Mouse (Mus musculus) hindbrain, embryonic 10.5 days (tissue): ENCODE measurements around the gene Olfr830. TPM values are rescaled to one million over a fixed set of nuclear protein-coding genes. Genes with fewer than 3 reads are reported as not detected.
"Not testable (repeated sequence)": the region's sequence is repeated elsewhere in the genome, so short reads cannot be mapped to it uniquely, and the experiment has no call there.

Source experiments
- DNase-seq: peaks from one replicate; pipeline ENCODE4 v3.0.0-alpha.2; 2017; ENCODE audit warnings: low spot score
- H3K27ac ChIP-seq: fragments of 300-500 bp; sonication (generic); 2 replicates; pipeline ENCODE4 v1.5.1; 2016; ENCODE audit warnings: mild to moderate bottlenecking, moderate library complexity
- H3K27me3 ChIP-seq: fragments of 300-500 bp; sonication (generic); 2 replicates; pipeline ENCODE4 v1.6.1; 2016; ENCODE audit warnings: mild to moderate bottlenecking; ENCODE audit not compliant: poor library complexity, insufficient read depth, severe bottlenecking
- H3K36me3 ChIP-seq: fragments of 300-500 bp; sonication (generic); 2 replicates; pipeline ENCODE4 v1.6.1; 2016; ENCODE audit warnings: mild to moderate bottlenecking, moderate library complexity
- H3K4me1 ChIP-seq: fragments of 300-500 bp; sonication (generic); replicated peaks from 2 replicates; pipeline ENCODE4 v1.6.1; 2016; ENCODE audit warnings: mild to moderate bottlenecking
- H3K4me3 ChIP-seq: fragments of 300-500 bp; sonication (generic); 2 replicates; pipeline ENCODE4 v1.5.1; 2016; ENCODE audit warnings: mild to moderate bottlenecking, moderate library complexity
- H3K9me3 ChIP-seq: fragments of 300-500 bp; sonication (generic); 2 replicates; pipeline ENCODE4 v1.6.1; 2016; ENCODE audit warnings: mild to moderate bottlenecking, moderate library complexity
- WGBS: fragments of 180-500 bp; shearing (Covaris S2); methylation state at CpG from one replicate; pipeline ENCODE4 v1.1.7; 2016; 5-methylcytosine and 5-hydroxymethylcytosine counted together
- polyA plus RNA-seq: library from polyadenylated mRNA; unstranded; fragments of >200 nt; fragmentation: Nextera tagmentation; extraction: Ambion mirVana; gene quantifications from 2 replicates; pipeline ENCODE4 v1.2.1, GENCODE M21; 2016

Olfr830 gene
- polyA plus RNA-seq = not detected in 2 replicates

- DNase-seq = no peak
- H3K27ac ChIP-seq = no peak within 1 kb of the TSS
- no peaks in the 10 kb centered on the region for H3K36me3 ChIP-seq
- H3K4me1 ChIP-seq = no peaks in the 10 kb centered on the region
- no peaks in the 10 kb centered on the region for H3K9me3 ChIP-seq
- H3K4me3 ChIP-seq = no peak within 1 kb of the TSS
- H3K27me3 ChIP-seq = no peaks in the 10 kb centered on the region
These were observed at the start of gene Olfr830 for GRCm38 (mm10) chr9:18874393-18874792. Gene Olfr830 (plus strand): TSS chr9:18874693.

- Histone ChIP-seq H3K9me3 (0 out of 2 replicates have a peak, but pooled peaks cover 5% of the 10 kb centered on the region), H3K27ac (no peak within 1 kb of the TSS), H3K27me3 (no peaks in the 10 kb centered on the region), H3K4me3 (no peak within 1 kb of the TSS), H3K36me3 (no peaks in the 10 kb centered on the region), H3K4me1 (no peaks in the 10 kb centered on the region)
- 78% methylated on average over 1 of the region's 1 CpGs for WGBS
- no peak for DNase-seq
These were observed 19.9 kb upstream of the Olfr830 start, which contains the start of gene Olfr829 for GRCm38 (mm10) chr9:18854633-18855032. Gene Olfr829 (plus strand): TSS chr9:18854933.

GRCm38 (mm10) chr9:18907699-18908098 is 33.2 kb downstream of the Olfr830 start:
- WGBS = 76% methylated on average over 2 of the region's 2 CpGs
- not testable (repeated sequence) for H3K27ac ChIP-seq, DNase-seq

GRCm38 (mm10) chr9:18927921-18928320 is 53.4 kb downstream of the Olfr830 start:
- H3K36me3 ChIP-seq, H3K4me3 ChIP-seq, DNase-seq, H3K4me1 ChIP-seq, H3K27ac ChIP-seq, H3K27me3 ChIP-seq: not testable (repeated sequence)
- 0 out of 2 replicates have a peak, but pooled peaks cover 16% of the 10 kb centered on the region for H3K9me3 ChIP-seq
- 91% methylated on average over 16 of the region's 16 CpGs for WGBS

More at GRCm38 (mm10) chr9:18907699-18908098, 33.2 kb downstream of the Olfr830 start:
- H3K4me1 ChIP-seq, H3K9me3 ChIP-seq, H3K36me3 ChIP-seq, H3K4me3 ChIP-seq, H3K27me3 ChIP-seq: not testable (repeated sequence)

Other genes with a start within 250 kb of the Olfr830 start
- not detected in 2 replicates for gene Muc16, start 200.2 kb upstream of the Olfr830 start, polyA plus RNA-seq
- gene Olfr24, start 110.7 kb upstream of the Olfr830 start, polyA plus RNA-seq = not detected in 2 replicates
- gene Olfr828, start 55.2 kb upstream of the Olfr830 start, polyA plus RNA-seq = not detected in 2 replicates
- gene Olfr829, start 19.8 kb upstream of the Olfr830 start, polyA plus RNA-seq = not detected in 2 replicates
- gene Olfr832, start 62.4 kb downstream of the Olfr830 start, polyA plus RNA-seq = not detected in 2 replicates
- not detected in 2 replicates for gene Olfr834, start 113.3 kb downstream of the Olfr830 start, polyA plus RNA-seq
- gene Olfr835, start 158.0 kb downstream of the Olfr830 start, polyA plus RNA-seq = not detected in 2 replicates
- gene Olfr836, start 245.7 kb downstream of the Olfr830 start, polyA plus RNA-seq = not detected in 2 replicates